ENCODE assay signal across 10 mouse cellular contexts in the genomic region with DNA sequence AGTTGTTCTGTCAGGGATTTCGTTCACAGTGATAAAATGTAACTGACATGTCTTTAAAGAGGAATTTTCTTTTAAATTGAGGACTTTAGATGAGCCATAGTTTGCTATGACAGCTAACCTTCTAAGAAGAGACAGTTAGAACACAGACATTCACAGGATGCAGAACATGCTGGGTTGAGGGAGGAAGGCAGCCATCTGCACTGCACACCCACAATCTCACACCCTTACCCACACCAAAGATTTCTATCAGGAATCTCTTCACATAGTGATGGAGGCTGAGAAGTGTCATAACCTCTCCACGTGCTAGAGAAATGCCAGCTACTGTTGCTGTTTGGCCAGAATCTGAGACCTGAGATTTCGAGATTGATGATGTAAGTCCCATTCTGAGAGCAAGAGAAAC.
"Had no signal": no experiment of that assay in that cellular context is flagged by ENCODE, and none has a peak within 500 bp of the region (broad histone marks: within the 10 kb centered on the region; RNA-seq: fewer than 3 reads in every experiment).

No protein-coding gene starts in this region.

- ATAC-seq: liver, postnatal 0 days; lung, postnatal 0 days; midbrain, embryonic 16.5 days had no signal

- DNase-seq: liver, postnatal 0 days; lung, adult 2 months; lung, postnatal 14 days; lung, postnatal 36 days; midbrain, embryonic 14.5 days; thymus, adult 18-20 months; thymus, postnatal 14 days; thymus, postnatal 36 days had no signal
